Mouse (Mus musculus): Measurements from ENCODE around the gene Pax7.

The Pax7 gene

GRCm38 (mm10) chr4:139810762-139811438 lies 22.4 kb downstream of the Pax7 start:
- no peak for DNase-seq

DNA sequence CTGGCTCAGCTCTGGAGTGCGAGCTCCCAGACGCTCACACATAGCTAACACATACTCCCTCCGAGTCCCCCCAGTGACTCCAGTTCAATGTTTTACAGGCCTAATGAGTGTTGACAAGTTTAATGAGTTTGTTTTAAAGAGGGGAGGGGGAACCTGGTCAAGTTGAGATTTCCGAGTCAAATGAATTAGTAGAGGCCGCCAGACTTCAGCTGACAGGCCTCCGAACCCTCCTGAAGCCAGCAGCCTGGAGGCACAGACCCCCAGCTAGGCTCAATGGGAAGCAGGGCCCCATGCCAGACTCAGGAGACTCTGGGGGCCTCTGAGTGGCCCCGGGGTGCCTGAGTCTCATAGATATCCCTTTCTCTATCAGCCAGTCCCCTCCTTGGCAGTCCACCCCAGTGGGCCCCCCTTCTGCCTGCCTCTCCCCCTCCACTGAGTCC lies 23.9 kb downstream of the Pax7 start:
- DNase-seq: no peak

- DNase-seq: no peak
These were observed 25.5 kb downstream of the Pax7 start for GRCm38 (mm10) chr4:139807820-139808219.

GRCm38 (mm10) chr4:139807191-139807808 lies 26.0 kb downstream of the Pax7 start:
- DNase-seq: no peak

DNA sequence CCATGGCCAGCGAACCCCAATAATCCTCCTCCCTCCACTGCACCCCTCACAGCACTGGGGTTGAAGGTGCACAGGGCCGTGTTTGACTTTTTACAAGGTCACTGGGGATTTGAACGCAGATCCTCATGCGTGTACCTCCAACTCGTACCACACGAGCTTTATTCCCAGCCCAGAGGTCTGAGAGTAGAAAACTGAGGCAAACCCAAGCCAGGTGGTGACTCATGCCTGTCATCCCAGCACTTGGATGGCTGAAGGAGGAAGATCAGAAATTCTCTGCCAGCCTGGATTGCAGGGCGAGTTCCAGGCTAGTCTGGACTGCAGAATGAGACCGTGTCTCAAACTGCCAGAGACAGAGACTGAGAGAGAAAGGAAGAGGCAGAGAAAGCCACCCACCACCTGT lies 28.4 kb downstream of the Pax7 start:
- no peak for DNase-seq

DNA sequence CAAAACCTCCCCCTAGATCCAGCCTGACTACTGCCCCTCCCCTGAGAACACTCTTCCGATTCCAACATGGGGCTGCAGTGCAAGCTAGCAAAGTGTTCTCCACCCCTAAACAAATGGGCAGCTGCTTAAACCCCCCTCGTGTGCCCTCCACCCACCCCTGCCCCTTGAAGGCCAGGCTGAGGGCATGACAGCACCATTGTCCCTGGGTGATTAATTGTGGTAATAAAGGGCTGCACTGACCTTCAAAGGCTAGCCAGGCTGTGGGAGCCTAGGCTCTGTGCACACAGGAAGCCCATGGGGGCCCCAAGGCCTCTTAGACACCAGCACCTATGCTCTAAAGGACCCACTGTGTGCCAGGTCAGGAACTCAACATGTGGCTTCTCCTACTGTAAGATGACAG lies 29.3 kb downstream of the Pax7 start:
- no peak for DNase-seq

- DNase-seq: no peak
These were observed 33.8 kb downstream of the Pax7 start for GRCm38 (mm10) chr4:139799436-139800100.

DNA sequence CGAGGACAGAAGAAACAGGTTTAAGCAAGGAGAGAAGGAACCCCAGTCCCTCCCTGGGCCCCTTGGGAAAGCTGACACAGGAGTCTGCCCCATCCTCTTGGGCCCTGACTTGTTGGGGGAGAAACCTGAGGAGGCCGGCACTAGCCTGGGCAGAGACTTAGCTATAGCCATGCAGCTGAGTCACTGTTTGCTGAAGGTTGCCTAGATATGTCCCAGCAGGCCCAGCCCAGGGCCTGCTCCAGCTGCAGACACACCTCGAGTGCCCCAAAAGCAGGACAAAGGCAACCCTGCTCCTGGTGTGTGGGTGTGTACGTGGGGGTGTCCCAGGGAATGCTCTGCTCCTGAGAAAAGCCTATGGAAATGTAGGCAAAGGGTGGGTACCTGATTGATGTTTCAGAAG lies 36.0 kb downstream of the Pax7 start:
- DNase-seq: no peak

- no peak for DNase-seq
These were observed 37.2 kb downstream of the Pax7 start for GRCm38 (mm10) chr4:139796115-139796514.

DNA sequence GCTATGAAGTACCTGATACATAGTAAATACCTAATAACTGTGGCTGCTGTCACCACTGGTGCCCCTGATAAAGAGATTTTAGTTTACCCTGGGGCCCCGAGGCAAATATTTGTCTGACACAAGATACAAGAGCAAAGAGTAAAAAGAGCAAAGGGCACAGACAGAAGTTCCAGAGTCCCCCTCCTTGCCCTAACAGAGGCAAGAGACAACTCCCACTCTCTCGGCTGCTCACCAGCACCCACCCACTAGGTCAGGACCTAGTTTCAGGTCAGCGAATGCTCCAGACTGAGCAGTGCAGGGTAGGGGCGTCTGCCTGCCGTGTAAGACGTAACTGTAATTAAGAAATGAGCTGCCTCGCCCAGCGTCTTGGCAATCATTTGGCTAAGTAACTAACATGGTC lies 42.2 kb downstream of the Pax7 start:
- no peak for DNase-seq

- no peak for DNase-seq
These were observed 43.6 kb downstream of the Pax7 start for GRCm38 (mm10) chr4:139789772-139790171.

DNA sequence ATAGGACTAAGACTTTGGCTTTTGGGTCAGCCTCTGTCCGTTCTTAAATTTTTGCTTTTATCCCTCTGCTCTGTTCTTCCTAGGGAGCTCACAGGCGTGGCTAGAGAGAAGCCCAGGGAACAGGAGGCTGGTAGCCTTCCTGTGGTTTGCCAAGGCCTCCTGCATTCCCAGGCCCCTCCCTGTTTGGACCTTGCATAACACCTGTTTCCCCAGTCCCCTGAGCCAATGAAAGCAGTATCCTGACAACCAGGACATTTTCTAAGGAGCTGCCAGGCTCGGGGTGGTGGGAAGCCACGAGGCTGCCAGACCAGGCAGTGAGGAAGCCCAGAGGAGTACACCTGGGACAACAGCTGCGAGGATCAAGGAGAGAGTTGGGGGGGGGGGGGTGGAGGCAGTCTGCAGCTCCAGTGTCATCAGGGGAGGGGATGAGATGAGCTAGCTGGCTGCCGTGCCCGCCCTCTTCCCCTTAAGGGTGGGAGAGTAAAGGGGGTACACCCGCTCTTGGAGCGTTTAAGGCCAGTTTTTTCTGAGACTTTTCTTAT lies 50.3 kb downstream of the Pax7 start:
- DNase-seq: no peak

- DNase-seq: no peak
These were observed 62.1 kb downstream of the Pax7 start for GRCm38 (mm10) chr4:139771125-139771631.

- DNase-seq: no peak
These were observed 65.5 kb downstream of the Pax7 start for GRCm38 (mm10) chr4:139767823-139768222.

DNA sequence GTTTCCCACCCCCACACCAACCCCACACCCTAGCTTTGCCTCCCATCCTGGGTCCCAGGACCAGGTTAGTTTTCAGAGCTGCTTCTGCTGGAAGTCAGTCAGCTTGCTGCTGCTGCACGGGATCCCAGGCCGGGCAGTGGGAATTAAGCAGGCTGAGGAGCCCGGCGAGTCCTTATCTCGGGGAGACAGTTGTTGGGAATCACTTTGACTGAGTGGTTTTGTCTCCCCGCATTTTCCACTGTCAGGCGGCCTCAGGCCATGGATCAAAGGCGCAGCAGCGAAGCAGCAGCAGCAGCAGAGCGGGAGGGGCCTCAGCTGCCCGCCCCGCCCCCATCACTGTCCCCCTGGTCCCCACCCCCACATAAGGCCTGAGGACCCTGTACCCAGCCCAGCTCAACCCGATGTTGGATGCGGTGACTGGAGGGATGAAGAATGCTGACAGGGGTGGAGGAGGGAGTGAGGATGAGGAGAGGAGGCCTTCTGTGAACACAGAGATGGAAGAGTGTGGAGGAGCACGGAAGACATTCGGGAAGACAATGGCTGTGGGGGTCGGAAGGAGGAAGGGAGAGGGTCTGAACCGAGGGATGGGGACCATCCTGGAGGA lies 66.1 kb downstream of the Pax7 start:
- DNase-seq: no peak

DNA sequence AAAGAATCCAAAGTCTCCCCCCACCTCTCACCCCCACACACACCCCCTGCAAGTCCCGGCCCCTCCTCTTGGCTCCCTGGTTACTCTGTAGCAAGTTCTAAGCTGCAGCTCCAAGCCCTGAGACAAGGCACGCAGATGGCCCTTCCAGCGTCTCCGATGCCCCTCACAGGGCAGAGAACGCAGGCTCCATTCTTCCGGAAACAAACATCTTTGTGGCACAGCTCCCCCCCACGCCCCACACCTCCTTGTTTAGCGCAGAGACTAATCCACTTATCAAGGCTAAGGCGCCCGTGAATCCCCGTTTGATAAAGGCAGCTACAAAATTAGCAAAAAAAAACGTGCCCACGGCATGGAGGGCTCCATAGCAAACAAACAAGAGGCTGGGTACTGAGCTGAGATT lies 71.4 kb downstream of the Pax7 start:
- no peak for DNase-seq

DNA sequence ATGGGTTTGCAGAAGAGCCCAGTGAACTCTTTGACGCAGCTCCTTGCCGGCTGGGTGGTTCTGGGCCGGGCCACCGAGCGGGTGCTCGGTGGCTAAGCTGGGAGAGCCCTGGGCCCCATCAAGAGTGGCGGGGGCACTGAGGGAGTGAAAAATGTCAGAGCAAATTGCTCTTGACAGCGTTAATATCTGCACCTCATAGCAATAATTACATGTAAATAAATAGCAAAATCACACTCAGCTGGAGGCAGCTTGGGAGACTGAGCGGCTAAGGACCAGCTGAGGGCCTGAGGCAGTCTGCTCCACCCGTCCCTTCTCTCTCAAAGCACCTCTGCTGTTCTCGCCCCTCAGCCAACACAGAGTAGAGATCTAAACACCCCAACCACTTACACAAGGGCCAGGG lies 72.6 kb downstream of the Pax7 start:
- no peak for DNase-seq

- DNase-seq: no peak
These were observed 74.6 kb downstream of the Pax7 start for GRCm38 (mm10) chr4:139758512-139759340.

DNA sequence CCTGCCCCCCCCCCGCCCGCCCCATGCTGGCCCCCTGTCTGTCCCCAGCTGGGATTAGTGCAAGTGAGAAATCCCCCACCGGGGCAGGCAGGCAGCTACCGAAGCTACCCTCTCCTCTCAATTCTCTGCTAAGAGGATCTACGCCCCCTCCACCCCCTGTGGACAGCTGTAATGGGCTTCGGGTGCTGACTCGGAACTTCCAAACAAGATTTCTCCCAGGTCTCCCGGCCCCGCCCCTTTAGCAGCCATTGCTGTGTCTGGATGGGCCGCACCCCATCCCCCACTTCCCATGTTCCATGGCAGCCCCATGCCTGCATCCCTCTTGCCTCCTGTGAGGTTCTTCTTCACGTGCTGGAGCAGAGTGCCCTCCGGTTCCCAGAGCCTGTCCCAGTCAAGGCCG lies 76.4 kb downstream of the Pax7 start:
- no peak for DNase-seq

DNA sequence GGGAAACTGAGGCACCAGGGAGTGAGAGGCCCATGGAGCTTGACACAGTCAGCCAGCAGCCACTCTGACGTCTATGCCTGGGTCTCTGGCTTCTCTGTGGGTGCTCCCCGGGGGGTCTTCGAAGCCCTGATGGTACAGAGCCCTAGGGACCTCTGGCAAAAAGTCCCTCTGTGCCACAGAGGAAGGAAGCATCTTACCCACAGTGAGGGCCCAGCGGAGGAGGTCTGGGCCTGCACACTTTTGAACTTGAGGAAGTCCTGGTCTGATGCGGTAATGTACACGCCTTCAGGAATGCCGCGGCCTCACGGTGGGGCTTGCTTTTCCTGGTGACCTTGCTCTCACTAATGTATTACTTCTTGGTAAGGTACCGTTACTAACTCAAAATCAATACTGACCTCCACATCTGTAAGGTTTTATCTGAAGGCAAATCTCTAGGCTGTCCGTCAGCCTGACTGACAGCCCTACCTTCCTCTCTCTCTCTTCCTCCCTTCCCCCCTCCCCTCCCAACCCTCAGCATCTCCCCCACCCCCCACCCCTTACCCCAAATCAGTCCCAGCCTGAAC lies 79.1 kb downstream of the Pax7 start:
- DNase-seq: no peak

GRCm38 (mm10) chr4:139750926-139751325 lies 82.4 kb downstream of the Pax7 start:
- DNase-seq: no peak
